Mouse (Mus musculus) kidney, adult 2 months (tissue): Measurements from ENCODE around the gene C1ra.

Source experiments
- CTCF ChIP-seq: fragments of 200-500 bp; conservative IDR thresholded peaks from 2 replicates; pipeline ENCODE4 v1.5.1; 2011; ENCODE audit warnings: low read depth, mild to moderate bottlenecking, control low read depth, low read length, moderate library complexity, mixed read lengths; ENCODE audit not compliant: insufficient read depth, insufficient read length
- POLR2A ChIP-seq: fragments of 200-500 bp; IDR thresholded peaks from one replicate; pipeline ENCODE4 v1.6.1; 2011; ENCODE audit warnings: low read depth, low read length, control low read depth

- TF ChIP-seq CTCF (no peak), POLR2A (no peak)
These were observed 48.3 kb upstream of the C1ra start for GRCm38 (mm10) chr6:124463881-124464291.
